Mouse (Mus musculus) heart, adult 2 months (tissue): ENCODE results near the gene Mfsd11. TPM values are rescaled to one million over a fixed set of nuclear protein-coding genes. Genes with fewer than 3 reads are reported as not detected.
A peak's percentile ranks its signal among the peaks of the same experiment; 100 is the strongest.

Experiments
- DNase-seq, 2 experiments: peaks; one replicate each; pipeline ENCODE4 v3.0.0; 2021
- H3K27ac ChIP-seq: fragments of 200-600 bp; 2 replicates; pipeline ENCODE4 v1.8.1; 2022
- H3K27me3 ChIP-seq: fragments of 200-500 bp; 2 replicates; pipeline ENCODE4 v1.6.1; 2012; ENCODE audit warnings: mild to moderate bottlenecking, low read length, inconsistent platforms, mixed read lengths; ENCODE audit not compliant: control insufficient read depth, insufficient read depth
- H3K36me3 ChIP-seq: fragments of 200-500 bp; 2 replicates; pipeline ENCODE4 v1.6.1; 2012; ENCODE audit warnings: low read length, inconsistent platforms; ENCODE audit not compliant: control insufficient read depth, insufficient read depth
- H3K4me1 ChIP-seq: fragments of 200-500 bp; 2 replicates; pipeline ENCODE4 v1.6.1; 2011; ENCODE audit warnings: low read length; ENCODE audit not compliant: control insufficient read depth, insufficient read depth
- H3K4me3 ChIP-seq: fragments of 200-600 bp; 2 replicates; pipeline ENCODE4 v1.8.1; 2022
- H3K79me2 ChIP-seq: fragments of 200-500 bp; replicated peaks from 2 replicates; pipeline ENCODE4 v1.6.1; 2012; ENCODE audit warnings: mild to moderate bottlenecking, inconsistent platforms, low read length, moderate library complexity, mixed read lengths; ENCODE audit not compliant: control insufficient read depth, insufficient read depth
- H3K9ac ChIP-seq: fragments of 200-500 bp; 2 replicates; pipeline ENCODE4 v1.6.1; 2012; ENCODE audit warnings: low read depth, mild to moderate bottlenecking, control low read depth, inconsistent platforms, low read length, mixed read lengths
- CTCF ChIP-seq: fragments of 200-600 bp; IDR thresholded peaks from 2 replicates; pipeline ENCODE4 v1.8.1; 2022; ENCODE audit warnings: antibody characterized with exemption, mild to moderate bottlenecking, moderate library complexity
- EP300 ChIP-seq: fragments of 200-500 bp; IDR thresholded peaks from 2 replicates; pipeline ENCODE4 v1.6.1; 2011; ENCODE audit warnings: low read depth, low read length, control low read depth; ENCODE audit not compliant: insufficient read depth
- POLR2A ChIP-seq: fragments of 200-500 bp; IDR thresholded peaks from 2 replicates; pipeline ENCODE4 v1.6.1; 2011; ENCODE audit warnings: mild to moderate bottlenecking, low read depth, low read length, control low read depth; ENCODE audit not compliant: insufficient read depth
- WGBS: fragments of 180-500 bp; shearing (Covaris S2); methylation state at CpG from one replicate; pipeline ENCODE4 v1.1.7; 2018; 5-methylcytosine and 5-hydroxymethylcytosine counted together
- intact Hi-C: fragments of 180-260 bp; cut with DNase I; formaldehyde crosslinking; loops from one replicate; pipeline ENCODE4 v1.15.1; 2025
- polyA plus RNA-seq: library from polyadenylated mRNA; depleted of rRNA; stranded (reverse); fragments of >200 nt; gene quantifications from 2 replicates; pipeline ENCODE4 v1.2.3, GENCODE M21; 2012
- total RNA-seq, 2 experiments: library from RNA; stranded (reverse); gene quantifications; 2 replicates each; pipeline ENCODE4 v1.2.3; 2021

The Mfsd11 gene
- total and polyA plus RNA-seq, 3 experiments: 23.8 to 33.5 (median 29.9) TPM

GRCm38 (mm10) chr11:116878454-116878853 is 26.2 kb downstream of the Mfsd11 start:
- Histone ChIP-seq H3K36me3 (no peaks in the 10 kb centered on the region), H3K9ac (no peak overlapping the region), H3K27ac (no peak overlapping the region), H3K4me3 (no peak overlapping the region), H3K79me2 (no peaks in the 10 kb centered on the region), H3K27me3 (no peaks in the 10 kb centered on the region), H3K4me1 (no peaks in the 10 kb centered on the region)
- TF ChIP-seq EP300: no peak
- no peak for DNase-seq
- WGBS: 87% methylated on average over 8 of the region's 8 CpGs
- intact Hi-C loops: no loop called here

GRCm38 (mm10) chr11:116880839-116881238 is 28.6 kb downstream of the Mfsd11 start:
- 71% methylated on average over 7 of the region's 7 CpGs for WGBS
- Histone ChIP-seq H3K27ac (no peak overlapping the region), H3K36me3 (no peaks in the 10 kb centered on the region), H3K27me3 (no peaks in the 10 kb centered on the region), H3K4me1 (peaks cover 1% of the 10 kb centered on the region; the same call in 1 of the 2 replicates), H3K9ac (no peak overlapping the region), H3K79me2 (no peaks in the 10 kb centered on the region), H3K4me3 (no peak overlapping the region)
- no peak for DNase-seq
- no peak for TF ChIP-seq CTCF
- no peak for TF ChIP-seq POLR2A
- TF ChIP-seq EP300: no peak
- intact Hi-C loops: loop anchor here (10.0 kb wide), 1 partner anchor 294 kb away; no protein-coding TSS in a partner anchor

GRCm38 (mm10) chr11:116881440-116881839 is 29.2 kb downstream of the Mfsd11 start:
- intact Hi-C loops: loop anchor here (10.0 kb wide), 1 partner anchor 293 kb away; no protein-coding TSS in a partner anchor
- no peak overlapping the region for H3K9ac ChIP-seq
- no peak overlapping the region for H3K27ac ChIP-seq
- H3K79me2 ChIP-seq: no peaks in the 10 kb centered on the region
- H3K4me1 ChIP-seq: peaks cover 1% of the 10 kb centered on the region; the same call in 1 of the 2 replicates
- H3K36me3 ChIP-seq: no peaks in the 10 kb centered on the region
- no peaks in the 10 kb centered on the region for H3K27me3 ChIP-seq
- WGBS: 70% methylated on average over 5 of the region's 5 CpGs
- no peak overlapping the region for H3K4me3 ChIP-seq
- TF ChIP-seq EP300: no peak
- no peak for TF ChIP-seq CTCF
- no peak for TF ChIP-seq POLR2A
- no peak for DNase-seq

GRCm38 (mm10) chr11:116882446-116882845 is 30.2 kb downstream of the Mfsd11 start:
- TF ChIP-seq EP300 (no peak), CTCF (no peak), POLR2A (no peak)

GRCm38 (mm10) chr11:116884061-116884460 is 31.8 kb downstream of the Mfsd11 start:
- DNase-seq: no peak
- TF ChIP-seq EP300 (no peak), POLR2A (no peak), CTCF (no peak)
- peaks cover 1% of the 10 kb centered on the region; the same call in 1 of the 2 replicates for H3K4me1 ChIP-seq
- H3K27ac ChIP-seq: no peak overlapping the region
- no peak overlapping the region for H3K9ac ChIP-seq
- intact Hi-C loops: loop anchor here (10.0 kb wide), 1 partner anchor 291 kb away; no protein-coding TSS in a partner anchor
- no peaks in the 10 kb centered on the region for H3K79me2 ChIP-seq
- no peaks in the 10 kb centered on the region for H3K36me3 ChIP-seq
- H3K27me3 ChIP-seq: no peaks in the 10 kb centered on the region
- no peak overlapping the region for H3K4me3 ChIP-seq
- 85% methylated on average over 6 of the region's 6 CpGs for WGBS

More at GRCm38 (mm10) chr11:116882446-116882845, 30.2 kb downstream of the Mfsd11 start:
- Histone ChIP-seq H3K4me3 (no peak overlapping the region), H3K4me1 (peaks cover 1% of the 10 kb centered on the region; the same call in 1 of the 2 replicates), H3K79me2 (no peaks in the 10 kb centered on the region), H3K36me3 (no peaks in the 10 kb centered on the region), H3K9ac (no peak overlapping the region), H3K27me3 (no peaks in the 10 kb centered on the region), H3K27ac (no peak overlapping the region)
- no peak for DNase-seq
- WGBS: 84% methylated on average over 10 of the region's 10 CpGs
- intact Hi-C loops: loop anchor here (10.0 kb wide), 1 partner anchor 292 kb away; no protein-coding TSS in a partner anchor

GRCm38 (mm10) chr11:116885275-116886151 is 33.3 kb downstream of the Mfsd11 start:
- Histone ChIP-seq H3K27me3 (no peaks in the 10 kb centered on the region), H3K4me3 (peak overlapping the region; percentile 41), H3K4me1 (peaks cover 1% of the 10 kb centered on the region; the same call in 1 of the 2 replicates), H3K27ac (no peak overlapping the region), H3K79me2 (no peaks in the 10 kb centered on the region), H3K9ac (peak overlapping the region; percentile 37), H3K36me3 (no peaks in the 10 kb centered on the region)
- TF ChIP-seq CTCF (peak; percentile 98), POLR2A (no peak), EP300 (peak; percentile 85)
- 4% methylated on average over 28 of the region's 28 CpGs for WGBS
- DNase-seq: peak; percentile 73 to 80
- intact Hi-C loops: loop anchor here (1.0 to 10.0 kb wide), 2 partner anchors 171 to 289 kb away; no protein-coding TSS in a partner anchor
